Mouse (Mus musculus) stomach, postnatal 0 days (tissue): ENCODE measurements around the gene Tnr.

ENCODE experiments used
- CTCF ChIP-seq: IDR thresholded peaks from 2 replicates; pipeline ENCODE4 v1.5.1; 2016; ENCODE audit warnings: antibody characterized with exemption, low read depth, mild to moderate bottlenecking, moderate library complexity
- EP300 ChIP-seq: optimal IDR thresholded peaks from 2 replicates; pipeline ENCODE3; 2016; ENCODE audit warnings: antibody characterized with exemption

DNA sequence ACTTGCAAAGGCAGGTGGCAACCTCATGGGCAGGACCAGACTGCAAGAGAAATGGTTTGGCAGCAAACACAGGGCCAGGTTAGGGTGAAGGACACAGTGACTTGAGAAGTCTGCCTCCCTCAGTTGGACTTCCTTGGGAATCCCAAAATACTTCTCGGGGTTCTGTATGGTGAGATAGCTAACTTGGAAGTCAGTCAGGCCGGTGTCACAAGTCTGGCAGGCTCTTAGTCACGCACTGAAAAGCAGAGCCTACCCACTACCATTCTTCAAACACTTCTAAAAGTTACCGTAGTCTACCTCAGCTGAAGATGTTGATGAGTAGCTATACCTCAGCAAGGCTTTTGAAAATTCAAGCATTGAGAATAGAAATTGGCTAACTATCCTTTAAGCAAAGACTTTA is 122.2 kb downstream of the Tnr start:
- TF ChIP-seq CTCF: no peak
- no peak for TF ChIP-seq EP300
